Mouse (Mus musculus) MN1 (cell line): ENCODE data around the gene Mthfd1l.
"Not testable (repeated sequence)": the region's sequence is repeated elsewhere in the genome, so short reads cannot be mapped to it uniquely, and the experiment has no call there.

Experiments used
- DNase-seq: peaks from one replicate; pipeline ENCODE4 v3.0.0-alpha.2; 2016; ENCODE audit warnings: low spot score

The Mthfd1l gene

DNA sequence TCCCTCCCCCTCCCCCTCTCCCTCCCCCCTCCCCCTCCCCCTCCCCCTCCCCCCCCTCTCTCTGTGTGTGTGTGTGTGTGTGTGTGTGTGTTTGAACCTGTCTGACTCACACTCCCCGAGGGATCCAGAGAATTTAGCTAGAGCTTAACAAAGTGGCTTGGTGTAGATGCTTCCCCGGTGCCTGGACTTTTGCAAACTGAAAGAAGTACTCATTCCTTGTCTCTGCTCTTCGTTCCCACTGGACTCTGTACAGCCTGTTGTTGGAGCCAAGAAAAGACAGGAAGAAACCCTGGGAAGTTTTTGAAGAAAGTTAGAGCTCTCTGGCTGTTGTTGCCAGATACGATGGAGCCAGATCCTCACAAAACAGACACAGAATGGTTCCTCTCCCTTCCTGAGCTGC lies 73.6 kb downstream of the Mthfd1l start:
- DNase-seq = peak; percentile 32

GRCm38 (mm10) chr10:4047666-4048065 lies 74.7 kb downstream of the Mthfd1l start:
- no peak for DNase-seq

DNA sequence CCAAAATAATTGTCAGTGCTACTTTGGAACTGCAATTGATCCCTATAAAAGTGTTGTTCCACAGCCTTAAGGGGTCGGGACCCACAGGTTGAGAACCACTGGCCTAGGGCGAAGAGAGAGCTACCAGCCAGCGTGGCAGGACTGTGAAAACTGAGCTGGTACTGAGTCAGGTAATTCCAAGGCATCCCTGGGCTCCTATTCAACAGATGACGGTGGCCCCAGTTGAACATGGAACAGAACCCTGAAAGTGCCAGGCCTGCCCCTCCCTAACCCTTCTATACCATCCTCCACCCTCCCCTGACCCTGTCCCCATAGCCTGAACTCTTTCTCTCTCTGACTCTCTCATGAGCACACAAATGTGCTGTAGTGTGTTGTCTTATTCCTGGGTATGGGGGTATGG lies 77.3 kb downstream of the Mthfd1l start:
- DNase-seq = no peak

DNA sequence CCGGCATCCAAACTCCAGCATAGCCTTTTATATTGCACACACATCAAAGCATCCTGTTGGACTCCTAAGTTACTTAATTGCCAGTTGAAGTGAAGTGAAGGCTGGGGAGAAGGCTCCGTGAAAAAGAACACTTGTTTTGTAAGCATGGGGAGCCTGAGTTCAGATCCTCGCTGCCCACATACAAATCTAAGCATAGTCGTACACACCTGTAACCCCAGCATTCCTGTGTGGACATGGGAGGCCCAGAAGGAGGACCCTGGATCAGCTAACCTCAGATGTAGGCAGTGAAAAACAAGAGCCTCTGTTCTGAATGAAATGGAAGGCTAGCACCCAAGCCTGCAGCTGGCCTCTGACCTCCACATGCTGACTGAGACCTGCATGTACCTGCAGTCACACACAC lies 79.8 kb downstream of the Mthfd1l start:
- DNase-seq = no peak

- DNase-seq = no peak
These were observed 80.6 kb downstream of the Mthfd1l start for GRCm38 (mm10) chr10:4053278-4054061.

GRCm38 (mm10) chr10:4054589-4054988 lies 81.7 kb downstream of the Mthfd1l start:
- no peak for DNase-seq

GRCm38 (mm10) chr10:4057397-4057796 lies 84.5 kb downstream of the Mthfd1l start:
- no peak for DNase-seq

- peak; percentile 24 for DNase-seq
These were observed 84.9 kb downstream of the Mthfd1l start for GRCm38 (mm10) chr10:4057832-4058231.

DNA sequence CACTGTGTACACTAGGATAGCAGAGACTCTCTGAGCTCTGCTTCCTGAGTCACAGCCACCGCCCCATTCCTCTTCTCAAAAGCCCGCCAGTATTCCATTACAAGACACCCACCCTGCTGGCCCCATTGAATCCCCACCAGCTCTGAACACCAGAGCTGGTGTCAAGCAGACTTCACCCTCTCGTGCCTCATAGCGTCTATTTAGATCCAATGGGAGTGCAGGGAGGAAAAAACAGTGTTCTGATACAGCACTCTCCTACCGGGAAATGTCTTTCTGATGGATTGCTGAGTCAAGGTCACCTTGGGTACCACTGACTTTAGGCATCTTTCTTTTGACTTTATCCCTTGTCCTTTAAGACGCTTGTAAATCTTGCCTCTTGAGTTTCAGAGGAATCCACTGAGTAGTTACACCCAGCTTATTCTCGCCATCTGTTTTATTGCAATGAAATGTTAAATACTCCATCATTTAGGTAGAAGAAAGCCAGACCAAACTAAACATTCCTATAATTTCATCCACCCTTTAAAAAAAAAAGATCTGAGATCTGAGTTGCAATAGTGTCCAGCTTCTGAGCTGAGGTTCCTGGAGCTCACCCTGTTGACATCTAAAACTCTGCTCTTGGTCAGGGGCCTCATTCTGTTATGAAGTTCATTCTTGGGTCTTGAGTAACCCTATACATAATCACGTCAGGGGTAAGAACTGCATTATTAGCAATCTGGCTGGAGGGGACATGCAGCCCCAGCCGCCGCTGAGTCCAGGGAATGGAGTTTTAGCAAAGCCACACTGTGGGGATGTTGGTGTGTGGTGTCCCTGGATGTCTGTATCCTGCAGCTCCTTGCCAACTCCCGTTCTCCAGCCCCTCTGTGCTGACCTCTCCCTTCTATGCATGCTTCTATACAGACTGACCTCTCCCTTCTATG lies 88.4 kb downstream of the Mthfd1l start:
- no peak for DNase-seq

DNA sequence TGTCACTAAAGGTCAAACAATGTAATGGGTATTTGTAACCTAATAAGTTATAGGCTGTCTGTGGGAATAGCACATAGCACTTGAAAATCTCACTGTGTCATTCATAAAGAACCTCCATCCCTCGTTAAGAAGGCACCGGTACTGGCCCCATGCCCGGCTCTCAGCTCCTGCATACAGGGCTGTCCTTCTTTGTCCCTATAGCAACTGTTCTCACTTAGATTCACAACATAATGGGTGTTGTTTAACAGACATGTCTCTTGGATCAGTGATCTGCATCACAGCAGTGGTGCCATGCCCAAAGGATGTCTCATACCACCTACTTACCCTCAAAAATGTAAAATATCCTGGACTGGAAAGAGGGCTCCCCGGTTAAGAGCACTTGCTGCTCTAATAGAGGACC lies 90.6 kb downstream of the Mthfd1l start:
- DNase-seq = no peak

- peak; percentile 60 for DNase-seq
These were observed 92.6 kb downstream of the Mthfd1l start for GRCm38 (mm10) chr10:4065295-4066084.

- no peak for DNase-seq
These were observed 96.4 kb downstream of the Mthfd1l start for GRCm38 (mm10) chr10:4069258-4069826.

DNA sequence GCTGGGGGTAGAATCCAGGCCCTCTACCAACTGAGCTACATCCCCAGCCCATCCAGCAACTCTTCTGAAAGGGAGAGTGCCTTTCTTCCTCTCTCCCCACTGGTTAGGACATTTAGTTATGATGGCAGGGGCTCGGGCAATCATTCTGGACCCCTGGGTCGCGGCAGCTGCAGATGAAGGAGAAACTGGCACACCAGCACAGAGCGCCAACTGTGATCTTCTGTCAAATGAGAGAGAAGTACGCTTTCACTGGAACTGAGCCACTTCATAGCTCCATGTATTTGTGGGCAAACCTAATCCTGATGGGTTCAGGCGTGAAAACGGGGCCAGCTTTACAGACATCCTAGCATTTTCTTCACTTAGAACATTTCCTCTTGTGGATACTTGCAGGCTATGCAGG lies 97.1 kb downstream of the Mthfd1l start:
- no peak for DNase-seq

- DNase-seq = peak; percentile 34
These were observed 98.3 kb downstream of the Mthfd1l start for GRCm38 (mm10) chr10:4071069-4071844.

- no peak for DNase-seq
These were observed 99.0 kb downstream of the Mthfd1l start for GRCm38 (mm10) chr10:4071845-4072345.

GRCm38 (mm10) chr10:4072491-4072890 lies 99.6 kb downstream of the Mthfd1l start:
- DNase-seq = not testable (repeated sequence)

- no peak for DNase-seq
These were observed 105.4 kb downstream of the Mthfd1l start for GRCm38 (mm10) chr10:4078220-4078840.

DNA sequence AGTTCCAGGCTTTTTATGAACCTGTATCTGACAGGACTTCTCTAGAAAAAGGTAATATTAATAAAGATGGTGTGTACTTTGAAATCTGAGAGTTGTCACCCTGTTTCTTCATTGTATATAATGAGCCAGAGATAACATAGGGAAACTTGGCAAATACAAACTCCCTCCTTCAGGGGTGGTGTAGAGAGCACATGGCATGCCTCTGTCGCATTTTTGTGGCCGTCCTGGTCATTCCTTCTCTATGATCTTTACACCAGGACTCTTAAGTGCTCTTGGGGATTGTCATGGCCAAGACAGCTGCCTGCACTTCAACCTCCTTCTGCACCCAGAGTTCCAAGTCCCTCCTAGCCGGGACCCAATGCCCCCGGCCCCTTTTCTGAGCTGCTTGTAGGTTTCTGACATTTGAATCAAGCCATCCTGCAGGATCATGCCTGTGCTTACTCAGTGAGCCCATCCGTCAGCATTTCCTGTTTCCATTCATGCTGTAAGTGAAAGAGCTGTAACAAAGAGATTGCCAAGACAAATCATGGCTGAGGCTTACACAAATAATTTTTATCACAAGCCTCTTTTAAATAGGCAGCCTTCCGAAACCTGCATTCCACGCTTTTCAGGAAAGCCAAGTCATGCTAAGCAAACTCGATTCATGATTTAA lies 106.2 kb downstream of the Mthfd1l start:
- no peak for DNase-seq

DNA sequence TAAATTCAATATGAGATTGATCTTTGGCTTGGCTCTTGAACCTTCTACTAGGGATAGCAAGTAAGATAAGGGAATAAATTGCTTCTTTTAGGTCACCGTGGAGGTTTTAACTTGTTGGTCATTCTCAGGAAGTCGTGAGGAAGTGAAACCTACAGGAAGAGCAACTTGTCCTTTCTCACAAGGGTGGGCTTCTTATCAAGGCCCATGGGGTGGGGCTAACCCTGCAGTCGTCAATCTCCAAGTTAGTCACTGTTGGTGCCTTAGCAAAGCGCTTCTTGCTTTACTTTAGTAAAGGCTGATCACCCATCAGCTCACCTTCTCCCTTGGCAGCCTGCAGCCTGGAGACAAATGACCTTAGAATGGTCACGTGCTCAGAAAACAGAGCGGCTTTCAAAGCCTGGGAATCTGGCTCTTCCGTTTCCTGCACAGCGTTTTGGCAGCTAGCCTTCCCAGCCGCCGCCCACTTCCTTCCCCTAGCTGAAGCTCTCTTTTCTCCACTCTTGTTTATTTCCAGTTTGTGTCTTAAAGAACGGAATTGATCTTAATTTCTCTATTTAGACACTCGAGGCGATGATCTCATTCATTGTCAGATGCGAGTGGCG lies 106.8 kb downstream of the Mthfd1l start:
- DNase-seq = no peak
